Mouse (Mus musculus): ENCODE measurements around the gene Ago3. TPM values are rescaled to one million over a fixed set of nuclear protein-coding genes. Genes with fewer than 3 reads are reported as not detected.

Ago3 gene
- polyA plus RNA-seq, 1 experiment from 2014 or later: 17.2 TPM

DNA sequence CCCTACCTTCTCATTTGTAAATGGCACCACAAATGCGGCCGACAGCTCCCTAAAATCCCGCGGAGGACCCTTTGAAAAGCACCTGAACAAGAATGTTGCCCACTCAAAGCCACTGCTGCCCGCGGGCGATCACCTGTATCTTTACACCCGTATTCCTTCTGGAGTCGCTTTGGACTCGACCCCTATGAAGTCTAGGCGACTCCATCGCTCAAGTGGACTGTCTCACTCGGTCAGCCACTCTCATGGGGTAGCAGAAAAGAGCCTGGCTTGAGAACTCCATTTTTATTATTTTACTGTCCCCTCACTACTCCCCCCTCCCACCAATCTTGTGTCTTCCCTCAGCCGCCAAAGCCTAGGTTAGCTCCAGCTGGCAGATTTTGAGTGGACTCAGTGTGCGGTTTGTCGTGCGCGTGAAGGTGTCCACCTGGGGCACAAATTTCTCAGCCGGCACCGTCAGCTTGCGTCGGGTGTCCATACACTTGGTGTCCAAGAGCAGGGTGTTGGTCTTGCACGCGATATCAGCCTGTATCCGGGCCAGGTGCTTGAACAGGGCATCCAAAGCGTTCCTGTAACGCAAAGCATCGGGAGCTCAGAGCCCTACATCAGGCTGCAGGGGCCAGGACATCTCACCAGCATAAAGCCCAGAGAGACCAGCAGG is 107.4 kb downstream of the Ago3 start:
- peak; percentile 46 for ATAC-seq
- peaks cover 22% of the 10 kb centered on the region for H3K36me3 ChIP-seq (ENCODE audit: poor library complexity, severe bottlenecking)
- peaks cover 26% of the 10 kb centered on the region for H3K27me3 ChIP-seq
- peak overlapping the region; percentile 90 for H3K4me2 ChIP-seq
- peak overlapping the region; percentile 89; the same call in 1 of the 2 replicates for H3K9ac ChIP-seq
- H3K4me1 ChIP-seq: peaks cover 31% of the 10 kb centered on the region
- 53% methylated on average over 28 of the region's 28 CpGs for WGBS
- peak overlapping the region; percentile 81 for H3K4me3 ChIP-seq
- no peaks in the 10 kb centered on the region for H3K9me3 ChIP-seq (replicated peaks)
- peak overlapping the region; percentile 81; the same call in 1 of the 2 replicates for H3K27ac ChIP-seq

DNA sequence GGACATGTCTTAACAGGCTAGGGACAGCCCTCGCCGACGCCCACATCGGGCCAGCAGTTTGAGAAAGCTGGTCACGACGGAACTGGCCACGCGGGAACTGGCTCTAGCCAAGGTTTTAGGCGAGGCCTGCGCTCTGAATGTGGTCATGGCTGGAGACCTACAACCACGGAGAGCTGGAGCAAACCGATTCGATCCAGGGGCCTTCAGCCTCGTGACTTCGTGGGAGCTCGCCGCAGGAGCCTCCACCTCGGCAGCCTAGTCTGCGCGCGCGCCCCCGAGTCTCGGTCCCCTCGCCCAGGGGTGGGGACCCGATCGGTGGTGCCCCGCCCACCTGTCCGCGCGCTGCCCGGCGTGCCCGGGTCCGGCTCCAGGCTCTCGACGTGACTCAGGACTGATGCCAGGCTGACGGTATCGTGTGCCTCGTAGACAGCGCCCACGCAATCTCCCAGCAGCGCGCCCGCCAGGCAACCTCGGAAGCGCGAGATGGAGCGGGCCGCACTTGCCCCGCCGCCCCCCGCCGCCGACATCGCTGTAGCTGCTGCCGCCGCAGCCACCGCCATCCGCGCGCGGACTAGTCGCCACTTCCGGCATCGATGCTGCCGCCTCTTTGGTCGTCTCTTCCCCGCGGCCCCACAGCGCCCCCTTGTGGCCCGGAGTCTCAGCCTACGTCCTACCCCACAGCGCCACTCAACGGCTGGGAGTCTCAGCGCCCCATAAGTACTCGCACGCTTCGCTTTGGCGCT is 108.1 kb downstream of the Ago3 start, which contains the start of gene Adprhl2:
TSS of gene Adprhl2 (minus strand) at position 593 of the 743 bp plus-strand sequence.
- Histone ChIP-seq H3K27me3 (peaks cover 26% of the 10 kb centered on the region), H3K36me3 (ENCODE audit: poor library complexity, severe bottlenecking) (peaks cover 29% of the 10 kb centered on the region), H3K4me3 (peak within 1 kb of the TSS; percentile 81), H3K4me2 (peak within 1 kb of the TSS; percentile 90), H3K27ac (peak within 1 kb of the TSS; percentile 81), H3K9me3 (replicated peaks) (no peaks in the 10 kb centered on the region), H3K4me1 (peaks cover 31% of the 10 kb centered on the region), H3K9ac (peak within 1 kb of the TSS; percentile 89)
- under 1% methylated on average over 78 of the region's 80 CpGs for WGBS
- ATAC-seq: peak; percentile 88

DNA sequence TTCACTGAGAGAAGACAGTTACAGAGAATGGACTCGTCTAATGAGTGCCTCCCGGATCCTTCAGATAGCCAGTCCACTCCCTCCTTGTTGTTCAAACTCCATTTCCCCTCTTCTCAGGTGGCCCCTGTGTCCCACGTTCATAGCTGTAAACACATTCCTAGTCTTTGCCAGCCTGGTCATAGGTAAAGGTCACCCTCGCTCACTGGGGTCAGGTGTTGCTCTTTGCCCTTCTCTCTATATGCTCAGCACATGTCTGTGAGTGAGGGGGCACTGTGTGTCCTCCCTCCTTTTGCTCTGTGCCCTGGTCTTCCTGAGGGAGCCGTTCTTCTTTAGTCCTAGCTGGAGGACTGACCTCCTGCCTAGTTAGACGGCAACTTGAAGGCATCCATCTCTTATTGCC is 109.5 kb downstream of the Ago3 start:
- Histone ChIP-seq H3K9me3 (replicated peaks) (no peaks in the 10 kb centered on the region), H3K27ac (no peak overlapping the region), H3K9ac (no peak overlapping the region; the same call in 1 of the 2 replicates), H3K4me2 (peak overlapping the region; percentile 90; the same call in 1 of the 2 replicates), H3K27me3 (peaks cover 16% of the 10 kb centered on the region), H3K4me1 (peaks cover 22% of the 10 kb centered on the region), H3K36me3 (ENCODE audit: poor library complexity, severe bottlenecking) (peaks cover 44% of the 10 kb centered on the region), H3K4me3 (no peak overlapping the region)
- 93% methylated on average over 6 of the region's 6 CpGs for WGBS
- ATAC-seq: no peak

DNA sequence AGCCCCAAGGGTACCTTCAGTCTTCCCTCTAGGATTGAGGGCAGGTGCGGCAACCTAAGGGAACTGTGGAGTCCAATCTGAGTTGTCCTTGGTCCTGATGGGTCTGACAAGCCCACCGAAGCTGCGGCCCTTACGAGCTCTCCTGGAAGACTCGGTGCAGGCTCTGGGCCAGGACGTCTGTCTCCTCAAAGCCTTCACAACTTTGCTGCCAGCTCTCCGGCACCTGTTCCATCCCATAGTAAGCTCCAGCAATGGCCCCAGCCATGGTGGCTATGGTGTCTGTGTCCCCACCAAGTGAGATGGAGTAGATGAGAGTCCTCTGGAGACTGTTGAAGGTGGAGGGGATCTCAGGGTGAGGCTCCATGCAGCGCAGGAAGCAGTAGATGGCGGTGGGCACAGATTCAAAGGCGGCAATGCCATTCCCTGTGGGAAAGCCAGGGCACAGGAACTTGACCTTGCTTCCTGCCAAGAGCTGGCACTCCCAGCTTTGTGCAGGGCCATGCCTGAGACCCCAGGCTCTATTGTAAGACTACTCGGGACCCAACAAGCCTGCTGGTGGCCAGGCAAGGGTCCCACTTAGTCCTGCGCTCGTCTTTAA is 112.8 kb downstream of the Ago3 start:
- ATAC-seq: no peak
- Histone ChIP-seq H3K9me3 (replicated peaks) (no peaks in the 10 kb centered on the region), H3K36me3 (ENCODE audit: poor library complexity, severe bottlenecking) (peaks cover 48% of the 10 kb centered on the region), H3K4me1 (peaks cover 16% of the 10 kb centered on the region), H3K4me3 (no peak overlapping the region), H3K9ac (no peak overlapping the region), H3K27ac (no peak overlapping the region), H3K4me2 (no peak overlapping the region), H3K27me3 (no peaks in the 10 kb centered on the region)
- WGBS: 93% methylated on average over 13 of the region's 13 CpGs

DNA sequence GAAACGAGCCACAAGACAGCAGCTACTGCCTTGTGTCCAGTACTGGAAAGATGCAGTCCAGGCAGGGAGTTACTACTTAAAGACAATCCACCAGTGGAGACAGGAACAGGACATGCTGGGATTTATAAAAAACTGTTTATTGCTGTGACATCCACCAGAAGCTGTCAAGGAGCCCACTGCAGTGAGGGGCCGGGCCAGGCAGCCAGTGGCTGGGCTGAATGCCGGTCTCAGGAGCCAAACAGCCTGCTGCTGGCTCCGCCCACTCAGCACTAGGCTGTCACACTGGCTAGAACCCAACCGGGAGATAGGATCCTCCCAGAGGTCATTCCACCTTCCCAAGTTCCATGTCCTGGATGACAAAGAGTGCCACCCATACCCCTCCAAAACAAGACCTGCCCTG is 113.4 kb downstream of the Ago3 start:
- no peak overlapping the region for H3K4me2 ChIP-seq
- ATAC-seq: no peak
- H3K4me3 ChIP-seq: no peak overlapping the region
- 50% methylated on average over 5 of the region's 5 CpGs for WGBS
- no peak overlapping the region for H3K9ac ChIP-seq
- peaks cover 48% of the 10 kb centered on the region for H3K36me3 ChIP-seq (ENCODE audit: poor library complexity, severe bottlenecking)
- H3K4me1 ChIP-seq: peaks cover 14% of the 10 kb centered on the region
- H3K9me3 ChIP-seq (replicated peaks): no peaks in the 10 kb centered on the region
- no peak overlapping the region for H3K27ac ChIP-seq
- no peaks in the 10 kb centered on the region for H3K27me3 ChIP-seq

DNA sequence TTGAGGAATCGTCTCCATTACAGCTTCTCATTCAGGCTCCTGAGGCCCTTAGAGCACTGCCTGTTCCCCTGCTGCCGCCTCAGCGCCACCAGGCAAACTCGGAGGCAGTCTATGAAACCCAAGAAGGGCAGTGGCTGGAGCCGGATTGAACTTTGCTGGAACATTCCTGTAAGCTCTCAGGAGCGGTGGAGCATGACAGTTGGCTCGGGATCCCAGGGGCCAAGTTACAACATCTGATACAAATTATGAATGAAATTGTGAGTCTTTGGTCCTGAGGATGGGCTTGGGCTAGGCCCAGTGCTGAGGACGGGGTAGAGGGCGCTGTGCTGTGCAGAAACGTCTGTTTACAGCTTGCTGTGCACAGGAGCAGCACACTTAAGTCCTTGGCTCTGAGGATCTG is 115.0 kb downstream of the Ago3 start:
- no peak overlapping the region for H3K4me2 ChIP-seq
- H3K36me3 ChIP-seq (ENCODE audit: poor library complexity, severe bottlenecking): peaks cover 48% of the 10 kb centered on the region
- peak overlapping the region; percentile 25; the same call in 1 of the 2 replicates for H3K27ac ChIP-seq
- H3K4me1 ChIP-seq: peaks cover 3% of the 10 kb centered on the region
- H3K9me3 ChIP-seq (replicated peaks): no peaks in the 10 kb centered on the region
- no peaks in the 10 kb centered on the region for H3K27me3 ChIP-seq
- 56% methylated on average over 10 of the region's 10 CpGs for WGBS
- H3K9ac ChIP-seq: no peak overlapping the region
- no peak for ATAC-seq
- no peak overlapping the region for H3K4me3 ChIP-seq

DNA sequence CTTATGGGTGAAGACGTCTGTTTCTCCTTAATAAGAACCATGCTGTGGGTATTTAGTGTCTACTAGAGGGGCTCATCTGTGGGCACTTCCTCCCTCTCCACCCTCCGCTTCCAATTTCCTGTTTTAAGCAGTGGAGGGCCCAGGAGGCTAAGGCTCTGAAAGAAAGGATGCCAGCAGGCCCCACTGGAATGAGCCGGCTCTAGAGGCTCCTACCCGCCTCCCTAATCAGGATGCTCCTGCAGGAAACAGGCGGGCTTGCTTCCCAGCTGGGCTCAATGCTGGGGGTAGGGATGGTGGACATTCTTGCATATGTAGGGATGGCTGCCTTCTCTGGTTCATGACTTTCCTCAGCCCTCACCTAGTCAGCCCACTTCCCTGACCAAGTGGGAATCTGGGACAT is 116.2 kb downstream of the Ago3 start:
- H3K9me3 ChIP-seq (replicated peaks): no peaks in the 10 kb centered on the region
- peaks cover 4% of the 10 kb centered on the region for H3K4me1 ChIP-seq
- H3K27me3 ChIP-seq: peaks cover 6% of the 10 kb centered on the region; the same call in 1 of the 2 replicates
- H3K9ac ChIP-seq: no peak overlapping the region
- H3K4me3 ChIP-seq: no peak overlapping the region
- peaks cover 38% of the 10 kb centered on the region for H3K36me3 ChIP-seq (ENCODE audit: poor library complexity, severe bottlenecking)
- no peak overlapping the region for H3K4me2 ChIP-seq
- 35% methylated on average over 5 of the region's 5 CpGs for whole genome bisulfite sequencing
- ATAC-seq: no peak
- H3K27ac ChIP-seq: no peak overlapping the region

DNA sequence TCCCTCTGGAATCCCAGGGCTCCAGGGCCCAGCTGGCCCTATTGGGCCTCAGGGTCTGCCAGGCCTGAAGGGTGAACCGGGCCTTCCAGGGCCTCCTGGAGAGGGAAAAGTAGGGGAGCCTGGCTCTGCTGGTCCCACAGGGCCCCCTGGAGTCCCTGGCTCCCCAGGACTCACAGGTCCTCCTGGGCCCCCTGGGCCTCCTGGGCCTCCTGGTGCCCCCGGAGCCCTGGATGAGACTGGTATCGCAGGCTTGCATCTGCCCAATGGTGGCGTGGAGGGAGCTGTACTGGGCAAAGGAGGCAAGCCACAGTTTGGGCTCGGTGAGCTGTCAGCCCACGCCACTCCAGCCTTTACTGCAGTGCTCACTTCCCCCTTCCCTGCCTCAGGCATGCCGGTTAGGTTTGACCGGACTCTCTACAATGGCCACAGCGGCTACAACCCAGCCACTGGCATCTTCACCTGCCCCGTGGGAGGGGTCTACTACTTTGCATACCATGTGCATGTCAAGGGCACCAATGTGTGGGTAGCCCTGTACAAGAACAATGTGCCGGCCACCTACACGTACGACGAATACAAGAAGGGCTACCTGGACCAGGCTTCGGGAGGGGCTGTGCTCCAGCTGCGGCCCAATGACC is 117.7 kb downstream of the Ago3 start:
- Histone ChIP-seq H3K27ac (no peak overlapping the region), H3K4me2 (no peak overlapping the region), H3K36me3 (ENCODE audit: poor library complexity, severe bottlenecking) (peaks cover 23% of the 10 kb centered on the region), H3K4me3 (no peak overlapping the region), H3K4me1 (peaks cover 4% of the 10 kb centered on the region), H3K27me3 (peaks cover 6% of the 10 kb centered on the region; the same call in 1 of the 2 replicates), H3K9ac (no peak overlapping the region), H3K9me3 (replicated peaks) (no peaks in the 10 kb centered on the region)
- 89% methylated on average over 16 of the region's 16 CpGs for WGBS
- no peak for ATAC-seq

DNA sequence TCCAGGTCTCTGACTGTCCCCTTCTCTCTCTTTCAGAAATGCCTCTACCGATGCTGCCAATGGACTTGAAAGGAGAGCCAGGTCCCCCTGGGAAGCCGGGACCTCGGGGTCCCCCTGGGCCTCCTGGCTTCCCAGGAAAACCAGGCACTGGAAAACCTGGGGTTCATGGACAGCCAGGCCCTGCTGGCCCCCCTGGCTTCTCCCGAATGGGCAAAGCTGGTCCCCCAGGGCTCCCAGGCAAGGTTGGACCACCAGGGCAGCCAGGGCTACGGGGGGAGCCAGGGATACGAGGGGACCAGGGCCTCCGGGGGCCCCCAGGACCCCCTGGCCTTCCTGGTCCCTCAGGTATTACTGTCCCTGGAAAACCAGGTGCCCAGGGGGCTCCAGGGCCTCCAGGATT is 119.0 kb downstream of the Ago3 start:
- peaks cover 8% of the 10 kb centered on the region; the same call in 1 of the 2 replicates for H3K9me3 ChIP-seq (replicated peaks)
- ATAC-seq: peak; percentile 22; the same call in 1 of the 2 replicates
- H3K36me3 ChIP-seq (ENCODE audit: poor library complexity, severe bottlenecking): peaks cover 10% of the 10 kb centered on the region
- no peak overlapping the region for H3K9ac ChIP-seq
- 80% methylated on average over 7 of the region's 7 CpGs for WGBS
- no peak overlapping the region for H3K4me3 ChIP-seq
- H3K27ac ChIP-seq: no peak overlapping the region
- H3K4me1 ChIP-seq: peaks cover 4% of the 10 kb centered on the region
- H3K27me3 ChIP-seq: peaks cover 6% of the 10 kb centered on the region; the same call in 1 of the 2 replicates
- no peak overlapping the region for H3K4me2 ChIP-seq

DNA sequence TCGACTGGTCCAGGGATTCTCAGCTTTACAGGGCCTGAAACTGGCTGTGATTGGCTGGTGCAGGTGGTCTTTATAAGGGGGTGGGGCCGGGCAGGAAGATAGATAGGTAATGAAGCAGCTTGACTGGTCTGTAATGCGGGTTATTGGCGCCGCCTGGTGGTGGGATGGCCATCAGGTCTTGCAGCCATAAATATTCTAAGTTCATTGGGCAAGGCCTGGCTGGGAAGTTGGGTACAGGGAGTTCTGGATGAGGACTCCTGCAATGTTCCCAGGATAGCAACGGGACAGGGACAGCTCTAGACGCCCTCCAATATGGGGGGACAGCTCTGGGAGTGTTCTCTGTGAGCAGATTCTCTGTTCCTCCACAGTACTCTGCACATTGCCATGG is 119.4 kb downstream of the Ago3 start:
- Histone ChIP-seq H3K4me3 (peak overlapping the region; percentile 24), H3K4me2 (peak overlapping the region; percentile 54), H3K27me3 (peaks cover 6% of the 10 kb centered on the region; the same call in 1 of the 2 replicates), H3K9ac (0 out of 2 replicates have a peak overlapping the region, but pooled peaks have one; percentile 37), H3K9me3 (replicated peaks) (peaks cover 8% of the 10 kb centered on the region; the same call in 1 of the 2 replicates), H3K27ac (no peak overlapping the region), H3K36me3 (ENCODE audit: poor library complexity, severe bottlenecking) (peaks cover 5% of the 10 kb centered on the region), H3K4me1 (peaks cover 4% of the 10 kb centered on the region)
- WGBS: 2% methylated on average over 7 of the region's 7 CpGs
- ATAC-seq: peak; percentile 85

DNA sequence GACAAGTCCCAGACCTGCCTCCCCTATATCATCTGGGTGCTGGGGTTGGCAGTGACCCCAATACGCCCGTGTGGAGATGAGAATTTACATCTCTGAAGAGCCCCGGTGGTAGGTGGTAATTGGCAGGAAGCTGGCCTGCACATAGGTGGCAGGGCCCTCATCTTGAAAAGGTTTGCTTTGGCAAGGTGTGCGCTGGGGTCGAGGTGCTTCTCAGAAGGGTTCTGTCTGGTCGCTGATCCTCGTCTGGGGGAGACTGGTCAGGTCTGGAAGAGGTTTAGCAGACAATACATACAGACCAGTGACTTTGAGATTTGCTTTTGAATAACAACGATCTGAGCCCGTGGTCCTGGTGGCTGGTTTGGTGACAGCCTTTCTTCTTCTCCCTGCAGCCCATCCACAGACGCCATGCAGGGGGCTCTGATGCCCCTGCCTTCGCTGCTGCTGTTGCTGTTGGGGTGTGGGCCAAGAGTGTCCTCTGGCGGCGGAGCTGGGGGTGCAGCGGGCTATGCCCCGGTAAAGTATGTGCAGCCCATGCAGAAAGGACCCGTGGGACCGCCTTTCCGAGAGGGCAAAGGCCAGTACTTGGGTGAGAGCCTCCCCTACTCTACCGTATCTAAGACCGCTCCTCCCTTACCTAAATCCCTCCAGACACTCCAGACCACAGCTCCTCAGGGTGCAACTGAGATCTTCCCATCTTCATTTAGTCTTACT is 120.0 kb downstream of the Ago3 start:
- peak overlapping the region; percentile 54 for H3K4me2 ChIP-seq
- 16% methylated on average over 20 of the region's 20 CpGs for WGBS
- no peak overlapping the region for H3K27ac ChIP-seq
- peak overlapping the region; percentile 37; the same call in 1 of the 2 replicates for H3K9ac ChIP-seq
- no peaks in the 10 kb centered on the region; the same call in 1 of the 2 replicates for H3K36me3 ChIP-seq (ENCODE audit: poor library complexity, severe bottlenecking)
- ATAC-seq: peak; percentile 10; the same call in 1 of the 2 replicates
- H3K4me1 ChIP-seq: peaks cover 4% of the 10 kb centered on the region
- peaks cover 8% of the 10 kb centered on the region; the same call in 1 of the 2 replicates for H3K9me3 ChIP-seq (replicated peaks)
- H3K4me3 ChIP-seq: peak overlapping the region; percentile 24
- peaks cover 7% of the 10 kb centered on the region; the same call in 1 of the 2 replicates for H3K27me3 ChIP-seq
